Mouse (Mus musculus) cerebellum, adult 2 months (tissue): ENCODE data around the gene Sult2b1. TPM values are rescaled to one million over a fixed set of nuclear protein-coding genes. Genes with fewer than 3 reads are reported as not detected.

Experiments
- DNase-seq, 2 experiments: peaks; one replicate each; pipeline ENCODE4 v3.0.0; 2021
- H3K27ac ChIP-seq: fragments of 200-500 bp; 2 replicates; pipeline ENCODE4 v1.5.1; 2012; ENCODE audit warnings: low read length, control low read depth, inconsistent platforms; ENCODE audit not compliant: insufficient read depth
- H3K27me3 ChIP-seq: fragments of 200-500 bp; 2 replicates; pipeline ENCODE4 v1.6.1; 2012; ENCODE audit warnings: inconsistent platforms, mild to moderate bottlenecking, low read length, moderate library complexity; ENCODE audit not compliant: control insufficient read depth, insufficient read depth
- H3K4me1 ChIP-seq: fragments of 200-500 bp; 2 replicates; pipeline ENCODE4 v1.6.1; 2011; ENCODE audit warnings: low read length; ENCODE audit not compliant: control insufficient read depth, insufficient read depth
- H3K4me3 ChIP-seq: fragments of 200-500 bp; replicated peaks from 2 replicates; pipeline ENCODE3; 2011; ENCODE audit warnings: mild to moderate bottlenecking, low read depth, low read length, control low read depth; ENCODE audit not compliant: insufficient read depth
- CTCF ChIP-seq: fragments of 200-500 bp; IDR thresholded peaks from 2 replicates; pipeline ENCODE4 v1.5.1; 2011; ENCODE audit warnings: low read depth, mild to moderate bottlenecking, control low read depth, low read length, moderate library complexity, borderline replicate concordance; ENCODE audit not compliant: insufficient read depth
- POLR2A ChIP-seq: fragments of 200-500 bp; IDR thresholded peaks from 2 replicates; pipeline ENCODE4 v1.6.1; 2011; ENCODE audit warnings: low read length, control low read depth, borderline replicate concordance; ENCODE audit not compliant: insufficient read depth
- WGBS: fragments of 180-500 bp; shearing (Covaris S2); methylation state at CpG from one replicate; pipeline ENCODE4 v1.1.7; 2018; 5-methylcytosine and 5-hydroxymethylcytosine counted together
- polyA plus RNA-seq: library from polyadenylated mRNA; depleted of rRNA; stranded (reverse); fragments of >200 nt; gene quantifications from 2 replicates; pipeline ENCODE4 v1.2.3, GENCODE M21; 2012

The Sult2b1 gene
- polyA plus RNA-seq, 1 experiment = 10.6 TPM

GRCm38 (mm10) chr7:45705443-45705864, 79.0 kb downstream of the Sult2b1 start:
- H3K4me3 ChIP-seq = peak overlapping the region; percentile 96
- no peaks in the 10 kb centered on the region for H3K27me3 ChIP-seq
- peak overlapping the region; percentile 96 for H3K27ac ChIP-seq
- TF ChIP-seq POLR2A = no peak
- no peak for TF ChIP-seq CTCF
- no peak for DNase-seq
- H3K4me1 ChIP-seq = peaks cover 28% of the 10 kb centered on the region
- under 1% methylated on average over 21 of the region's 21 CpGs for WGBS

GRCm38 (mm10) chr7:45704730-45705442, 79.6 kb downstream of the Sult2b1 start, which contains the start of gene Dbp:
Gene Dbp, plus strand, starts transcription at chr7:45705088.
- Histone ChIP-seq H3K4me1 (peaks cover 27% of the 10 kb centered on the region), H3K27me3 (no peaks in the 10 kb centered on the region), H3K27ac (peak within 1 kb of the TSS; percentile 96), H3K4me3 (peak within 1 kb of the TSS; percentile 96)
- WGBS = under 1% methylated on average over 36 of the region's 36 CpGs
- TF ChIP-seq CTCF = no peak
- TF ChIP-seq POLR2A = 0 out of 2 replicates have a peak, but pooled peaks have one; percentile 34
- DNase-seq = peak; percentile 98 to 100

- no peaks in the 10 kb centered on the region for H3K27me3 ChIP-seq
- H3K4me3 ChIP-seq = peak overlapping the region; percentile 75
- H3K4me1 ChIP-seq = peaks cover 21% of the 10 kb centered on the region
- under 1% methylated on average over 13 of the region's 13 CpGs for WGBS
- DNase-seq = peak; percentile 78 to 86
- TF ChIP-seq CTCF = no peak
- peak; percentile 85 for TF ChIP-seq POLR2A
- peak overlapping the region; percentile 87 for H3K27ac ChIP-seq
Measured at GRCm38 (mm10) chr7:45704046-45704559, 80.4 kb downstream of the Sult2b1 start.

GRCm38 (mm10) chr7:45703521-45704033, 80.9 kb downstream of the Sult2b1 start:
- Histone ChIP-seq H3K4me3 (peak overlapping the region; percentile 75), H3K27ac (peak overlapping the region; percentile 87), H3K27me3 (no peaks in the 10 kb centered on the region), H3K4me1 (peaks cover 16% of the 10 kb centered on the region)
- no peak for DNase-seq
- 9% methylated on average over 12 of the region's 12 CpGs for WGBS
- TF ChIP-seq CTCF = no peak
- TF ChIP-seq POLR2A = no peak

GRCm38 (mm10) chr7:45702809-45703520, 81.5 kb downstream of the Sult2b1 start:
- H3K4me1 ChIP-seq = peaks cover 14% of the 10 kb centered on the region
- H3K27me3 ChIP-seq = no peaks in the 10 kb centered on the region
- H3K4me3 ChIP-seq = peak overlapping the region; percentile 75
- no peak for TF ChIP-seq POLR2A
- WGBS = 85% methylated on average over 17 of the region's 17 CpGs
- no peak overlapping the region; the same call in 1 of the 2 replicates for H3K27ac ChIP-seq
- DNase-seq = peak in 1 of 2 experiments; percentile 21

- TF ChIP-seq CTCF = no peak
- no peak for TF ChIP-seq POLR2A
- H3K4me3 ChIP-seq = no peak overlapping the region
- DNase-seq = peak in 1 of 2 experiments; percentile 19
- no peaks in the 10 kb centered on the region for H3K27me3 ChIP-seq
- H3K4me1 ChIP-seq = peaks cover 13% of the 10 kb centered on the region
- H3K27ac ChIP-seq = no peak overlapping the region
- 91% methylated on average over 11 of the region's 11 CpGs for WGBS
Measured at GRCm38 (mm10) chr7:45702316-45702715, 82.2 kb downstream of the Sult2b1 start.

GRCm38 (mm10) chr7:45701607-45702006, 82.9 kb downstream of the Sult2b1 start:
- no peak overlapping the region for H3K4me3 ChIP-seq
- H3K4me1 ChIP-seq = peaks cover 10% of the 10 kb centered on the region
- WGBS = 79% methylated on average over 11 of the region's 11 CpGs
- no peak for TF ChIP-seq POLR2A
- no peak for TF ChIP-seq CTCF
- no peaks in the 10 kb centered on the region for H3K27me3 ChIP-seq
- no peak overlapping the region for H3K27ac ChIP-seq
- DNase-seq = peak; percentile 31 to 37
